Mouse (Mus musculus): Measurements from ENCODE around the gene Lgmn.

DNA sequence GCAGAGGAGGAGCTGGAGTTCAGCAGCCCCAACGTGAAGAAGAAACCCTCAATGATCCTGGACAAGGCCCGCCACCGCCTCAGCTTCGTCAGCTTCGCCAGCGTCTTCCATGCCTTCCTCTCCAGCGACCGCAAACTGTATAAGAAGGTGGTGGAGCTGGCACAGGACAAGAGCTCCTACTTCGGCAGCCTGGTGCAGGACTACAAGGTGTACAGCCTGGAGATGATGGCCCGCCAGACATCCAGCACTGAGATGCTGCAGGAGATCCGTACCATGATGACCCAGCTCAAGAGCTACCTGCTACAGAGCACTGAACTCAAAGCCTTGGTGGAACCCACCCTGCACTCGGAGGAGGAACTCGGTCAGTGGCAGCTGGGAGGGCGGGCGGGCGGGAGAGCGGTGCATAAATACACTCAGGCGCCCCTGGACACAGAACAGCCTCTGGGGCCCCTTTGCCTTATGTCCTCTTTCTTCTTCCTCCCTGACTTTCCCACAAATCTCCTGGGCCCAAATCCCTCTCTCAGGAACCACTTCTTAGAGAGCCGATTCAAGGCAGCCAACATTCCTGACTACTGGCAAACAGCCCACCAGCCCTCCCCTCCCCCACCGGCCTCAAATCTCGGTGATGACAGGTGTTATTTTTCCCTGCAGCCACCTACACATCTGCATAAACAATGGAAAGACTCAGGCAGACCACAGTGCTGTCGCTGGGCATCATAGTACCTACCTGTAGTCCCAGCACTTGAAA is 70.0 kb downstream of the Lgmn start:
- no peak for TF ChIP-seq CTCF (conservative IDR thresholded peaks at IDR 0.05 in 1 of 2, IDR thresholded peaks at IDR 0.05 in 1 of 2; ENCODE audit: low read depth in 2 of 2, low read length in 2 of 2)
- no peak for TF ChIP-seq USF2 (conservative IDR thresholded peaks at IDR 0.05; ENCODE audit: low read depth, low read length)
- TF ChIP-seq NRF1 (IDR thresholded peaks at IDR 0.05; ENCODE audit: low read depth, low read length), result no peak
- no peak for TF ChIP-seq POLR2A (IDR thresholded peaks at IDR 0.05; ENCODE audit: low read depth, low read length)
- no peak for TF ChIP-seq TCF12 (IDR thresholded peaks at IDR 0.05; ENCODE audit: low read depth, low read length)
- TF ChIP-seq UBTF (IDR thresholded peaks at IDR 0.05; ENCODE audit: low read depth, low read length), result no peak
- TF ChIP-seq ETS1 (conservative IDR thresholded peaks at IDR 0.05; ENCODE audit: low read depth, low read length), result no peak
- no peak for TF ChIP-seq SMC3 (IDR thresholded peaks at IDR 0.05; ENCODE audit: low read depth, low read length)

All from CH12.LX (cell line).